Mouse (Mus musculus): ENCODE data around the gene Plppr3. TPM values are rescaled to one million over a fixed set of nuclear protein-coding genes. Genes with fewer than 3 reads are reported as not detected.
A peak's percentile ranks its signal among the peaks of the same experiment; 100 is the strongest.

Gene Plppr3
- total RNA-seq, 2 experiments from 2014 or later: 0.49 to 1.6 TPM

GRCm38 (mm10) chr10:79818225-79818624 lies 56.2 kb downstream of the Plppr3 start:
- no peak for DNase-seq

GRCm38 (mm10) chr10:79817111-79817510 lies 57.3 kb downstream of the Plppr3 start:
- no peak for DNase-seq

GRCm38 (mm10) chr10:79815671-79816494 lies 58.6 kb downstream of the Plppr3 start:
- DNase-seq: no peak

GRCm38 (mm10) chr10:79814271-79814842 lies 60.1 kb downstream of the Plppr3 start:
- DNase-seq: no peak

GRCm38 (mm10) chr10:79811736-79812637 lies 62.4 kb downstream of the Plppr3 start:
- DNase-seq: peak; percentile 88

Small RNA genes lying within 50 kb of the gene (microRNA-seq; reads per million reads assigned to microRNA genes)
- 0 to 0.25 reads per million in 2 experiments for gene Mir6910

Other genes with a start within 250 kb of the Plppr3 start
- 1 to 10 TPM; 2.7 to 5.3 TPM for gene Shc2, start 236.7 kb downstream of the Plppr3 start, total RNA-seq (2021)
- under 1 TPM; 0.26 to 0.97 TPM for gene Odf3l2, start 228.9 kb downstream of the Plppr3 start, total RNA-seq (2021)
- gene Madcam1, start 210.1 kb downstream of the Plppr3 start, total RNA-seq (2021): not detected
- gene Tpgs1, start 205.3 kb downstream of the Plppr3 start, total RNA-seq (2021): 10 to 100 TPM; 18.3 to 18.7 TPM
- 100 to 1,000 TPM; 265 to 287 TPM for gene Cdc34, start 192.4 kb downstream of the Plppr3 start, total RNA-seq (2021)
- 1 to 10 TPM; 2.3 to 2.7 TPM for gene Gzmm, start 185.6 kb downstream of the Plppr3 start, total RNA-seq (2021)
- 100 to 1,000 TPM; 420 to 439 TPM for gene Bsg, start 170.1 kb downstream of the Plppr3 start, total RNA-seq (2021)
- gene Hcn2, start 158.0 kb downstream of the Plppr3 start, total RNA-seq (2021): under 1 TPM; 0.86 to 0.96 TPM
- gene Polrmt, start 128.1 kb downstream of the Plppr3 start, total RNA-seq (2021): 10 to 100 TPM; 20.8 to 24.6 TPM
- gene Fgf22, start 119.6 kb downstream of the Plppr3 start, total RNA-seq (2021): not detected
- gene Rnf126, start 107.7 kb downstream of the Plppr3 start, total RNA-seq (2021): 10 to 100 TPM; 35.2 to 36.1 TPM
- 1 to 10 TPM; 1.1 to 1.6 TPM for gene Fstl3, start 97.4 kb downstream of the Plppr3 start, total RNA-seq (2021)
- gene Prss57, start 83.7 kb downstream of the Plppr3 start, total RNA-seq (2021): under 1 TPM in 1 of 2 experiments, not detected in 1; 0.11 TPM
- gene Palm, start 81.1 kb downstream of the Plppr3 start, total RNA-seq (2021): 10 to 100 TPM; 26.6 to 36.8 TPM
- under 1 TPM in 1 of 2 experiments, not detected in 1; 0.54 TPM for gene Misp, start 53.6 kb downstream of the Plppr3 start, total RNA-seq (2021)
- 100 to 1,000 TPM in 1 of 2 experiments, 10 to 100 TPM in 1; 75.2 to 110 TPM for gene Ptbp1, start 20.2 kb downstream of the Plppr3 start, total RNA-seq (2021)
- gene Prtn3, start 158 bp downstream of the Plppr3 start, total RNA-seq (2021): 1 to 10 TPM in 1 of 2 experiments, not detected in 1; 2.1 TPM
- gene Elane, start 11.6 kb upstream of the Plppr3 start, total RNA-seq (2021): 1 to 10 TPM in 1 of 2 experiments, not detected in 1; 1.9 TPM
- gene Cfd, start 16.2 kb upstream of the Plppr3 start, total RNA-seq (2021): 10 to 100 TPM; 21.5 to 22.8 TPM
- gene Med16, start 34.3 kb upstream of the Plppr3 start, total RNA-seq (2021): 10 to 100 TPM; 39.6 to 43.8 TPM
- gene Gm26602, start 36.2 kb upstream of the Plppr3 start, total RNA-seq (2021): not detected
- under 1 TPM; 0.23 to 0.59 TPM for gene Kiss1r, start 42.3 kb upstream of the Plppr3 start, total RNA-seq (2021)
- gene R3hdm4, start 46.6 kb upstream of the Plppr3 start, total RNA-seq (2021): 100 to 1,000 TPM; 101 to 108 TPM
- 1 to 10 TPM; 2.6 to 4.1 TPM for gene Arid3a, start 52.4 kb upstream of the Plppr3 start, total RNA-seq (2021)
- gene Wdr18, start 85.5 kb upstream of the Plppr3 start, total RNA-seq (2021): 10 to 100 TPM; 18.0 to 21.8 TPM
- under 1 TPM; 0.14 to 0.38 TPM for gene Grin3b, start 96.1 kb upstream of the Plppr3 start, total RNA-seq (2021)
- gene Tmem259, start 109.7 kb upstream of the Plppr3 start, total RNA-seq (2021): 10 to 100 TPM; 85.5 to 90.8 TPM
- 10 to 100 TPM; 26.1 to 38.6 TPM for gene Cnn2, start 114.0 kb upstream of the Plppr3 start, total RNA-seq (2021)
- gene Abca7, start 121.9 kb upstream of the Plppr3 start, total RNA-seq (2021): 1 to 10 TPM; 3.2 to 4.2 TPM
- gene Arhgap45, start 142.0 kb upstream of the Plppr3 start, total RNA-seq (2021): 1 to 10 TPM; 2.0 to 3.5 TPM
- gene Polr2e, start 165.2 kb upstream of the Plppr3 start, total RNA-seq (2021): 10 to 100 TPM; 62.1 to 62.7 TPM
- gene Gpx4, start 172.5 kb upstream of the Plppr3 start, total RNA-seq (2021): 100 to 1,000 TPM; 380 to 398 TPM
- 10 to 100 TPM in 1 of 2 experiments, 1 to 10 TPM in 1; 7.7 to 11.6 TPM for gene Sbno2, start 230.9 kb upstream of the Plppr3 start, total RNA-seq (2021)
- 100 to 1,000 TPM; 105 to 110 TPM for gene Stk11, start 241.2 kb upstream of the Plppr3 start, total RNA-seq (2021)